Mouse (Mus musculus) intestine, embryonic 15.5 days (tissue): ENCODE measurements around the gene Mctp1. TPM values are rescaled to one million over a fixed set of nuclear protein-coding genes. Genes with fewer than 3 reads are reported as not detected.
"Not testable (repeated sequence)": the region's sequence is repeated elsewhere in the genome, so short reads cannot be mapped to it uniquely, and the experiment has no call there.

ENCODE experiments used
- ATAC-seq: fragments of 200-750 bp; cut with Nextera tagmentation; 2 replicates; pipeline ENCODE4 v1.8.0; 2017; ENCODE audit warnings: moderate TSS enrichment, moderate library complexity
- H3K27ac ChIP-seq: fragments of 300-500 bp; sonication (generic); 2 replicates; pipeline ENCODE4 v1.5.1; 2015; ENCODE audit warnings: mild to moderate bottlenecking, inconsistent platforms
- H3K27me3 ChIP-seq: fragments of 300-500 bp; sonication (generic); replicated peaks from 2 replicates; pipeline ENCODE4 v1.6.1; 2015; ENCODE audit warnings: inconsistent platforms
- H3K36me3 ChIP-seq: fragments of 300-500 bp; sonication (generic); 2 replicates; pipeline ENCODE4 v1.6.1; 2015; ENCODE audit warnings: inconsistent platforms
- H3K4me1 ChIP-seq: fragments of 300-500 bp; sonication (generic); replicated peaks from 2 replicates; pipeline ENCODE4 v1.6.1; 2015; ENCODE audit warnings: inconsistent platforms
- H3K4me2 ChIP-seq: fragments of 300-500 bp; sonication (generic); replicated peaks from 2 replicates; pipeline ENCODE4 v1.6.1; 2015; ENCODE audit warnings: mild to moderate bottlenecking, inconsistent platforms
- H3K4me3 ChIP-seq: fragments of 300-500 bp; sonication (generic); replicated peaks from 2 replicates; pipeline ENCODE4 v1.5.1; 2015; ENCODE audit warnings: inconsistent platforms
- H3K9ac ChIP-seq: fragments of 300-500 bp; sonication (generic); 2 replicates; pipeline ENCODE4 v1.6.1; 2015; ENCODE audit warnings: inconsistent platforms
- H3K9me3 ChIP-seq: fragments of 300-500 bp; sonication (generic); 2 replicates; pipeline ENCODE4 v1.6.1; 2016; ENCODE audit warnings: inconsistent platforms
- WGBS: fragments of 180-500 bp; shearing (Covaris S2); methylation state at CpG from one replicate; pipeline ENCODE4 v1.1.7; 2015; 5-methylcytosine and 5-hydroxymethylcytosine counted together
- polyA plus RNA-seq: library from polyadenylated mRNA; unstranded; fragments of >200 nt; fragmentation: Nextera tagmentation; extraction: Ambion mirVana; gene quantifications from 2 replicates; pipeline ENCODE4 v1.2.1, GENCODE M21; 2015

Mctp1 gene
- polyA plus RNA-seq, 1 experiment from 2014 or later = 0.62 TPM

DNA sequence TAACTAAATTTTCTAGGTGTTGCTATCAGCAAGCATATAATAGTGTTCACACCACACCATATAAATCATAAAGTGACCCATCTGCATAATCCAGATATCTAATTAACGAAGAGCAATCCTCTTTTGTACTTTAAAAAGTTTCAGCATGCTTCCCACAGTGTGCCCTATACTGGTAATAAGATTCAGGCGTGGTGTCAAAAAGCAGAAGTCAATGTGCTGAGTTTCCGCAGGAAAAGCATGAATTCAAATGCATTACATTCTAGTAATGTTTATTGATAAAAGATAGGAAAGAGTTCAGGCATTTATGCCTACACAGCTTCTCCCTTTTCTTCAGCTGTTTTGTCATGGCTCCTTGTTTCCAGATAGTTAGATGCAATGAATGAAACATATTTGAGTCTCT lies 544.8 kb downstream of the Mctp1 start:
- Histone ChIP-seq H3K27me3 (no peaks in the 10 kb centered on the region), H3K4me1 (no peaks in the 10 kb centered on the region), H3K4me2 (no peak overlapping the region), H3K36me3 (no peaks in the 10 kb centered on the region), H3K9me3 (no peaks in the 10 kb centered on the region), H3K9ac (no peak overlapping the region), H3K4me3 (no peak overlapping the region), H3K27ac (no peak overlapping the region)
- WGBS = 85% methylated on average over 3 of the region's 3 CpGs
- no peak for ATAC-seq

GRCm38 (mm10) chr13:76932933-76933332 lies 548.6 kb downstream of the Mctp1 start:
- Histone ChIP-seq H3K27ac (no peak overlapping the region), H3K36me3 (no peaks in the 10 kb centered on the region), H3K27me3 (no peaks in the 10 kb centered on the region), H3K9ac (no peak overlapping the region), H3K4me3 (no peak overlapping the region), H3K9me3 (no peaks in the 10 kb centered on the region), H3K4me2 (no peak overlapping the region), H3K4me1 (no peaks in the 10 kb centered on the region)
- WGBS = 70% methylated on average over 5 of the region's 5 CpGs
- no peak for ATAC-seq

- ATAC-seq = no peak
- no peak overlapping the region for H3K4me3 ChIP-seq
- no peaks in the 10 kb centered on the region for H3K9me3 ChIP-seq
- no peak overlapping the region for H3K9ac ChIP-seq
- H3K27ac ChIP-seq = no peak overlapping the region
- H3K27me3 ChIP-seq = no peaks in the 10 kb centered on the region
- H3K4me2 ChIP-seq = no peak overlapping the region
- no peaks in the 10 kb centered on the region for H3K36me3 ChIP-seq
- H3K4me1 ChIP-seq = no peaks in the 10 kb centered on the region
Measured at GRCm38 (mm10) chr13:76949234-76949633, 564.9 kb downstream of the Mctp1 start.

DNA sequence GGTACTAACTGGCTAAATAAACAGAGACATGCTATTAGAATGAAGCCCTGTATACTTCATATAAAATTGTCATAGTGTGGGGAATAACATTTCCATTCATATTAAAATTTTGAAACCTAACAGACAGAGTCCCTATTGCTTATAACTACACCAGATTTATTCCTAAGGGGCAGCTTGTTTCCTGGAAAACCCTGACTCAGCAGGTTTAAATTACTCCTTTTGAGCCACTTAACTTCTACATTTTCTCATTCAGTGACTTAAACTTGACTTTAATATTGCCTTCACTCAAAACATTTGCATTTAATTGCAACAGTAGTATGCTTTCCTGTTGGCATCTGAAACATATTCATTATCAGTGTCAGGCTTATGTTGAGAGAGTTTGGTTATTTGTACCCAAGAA lies 583.3 kb downstream of the Mctp1 start:
- no peak overlapping the region for H3K4me3 ChIP-seq
- no peak overlapping the region for H3K9ac ChIP-seq
- no peak overlapping the region for H3K27ac ChIP-seq
- H3K9me3 ChIP-seq = no peaks in the 10 kb centered on the region
- H3K27me3 ChIP-seq = no peaks in the 10 kb centered on the region; the same call in 1 of the 2 replicates
- H3K36me3 ChIP-seq = no peaks in the 10 kb centered on the region
- ATAC-seq = no peak
- H3K4me1 ChIP-seq = no peaks in the 10 kb centered on the region
- no peak overlapping the region for H3K4me2 ChIP-seq

- 4% methylated on average over 2 of the region's 2 CpGs for WGBS
- Histone ChIP-seq H3K36me3 (no peaks in the 10 kb centered on the region), H3K4me1 (no peaks in the 10 kb centered on the region), H3K4me2 (no peak overlapping the region), H3K27me3 (no peaks in the 10 kb centered on the region; the same call in 1 of the 2 replicates), H3K4me3 (no peak overlapping the region), H3K9ac (no peak overlapping the region), H3K9me3 (no peaks in the 10 kb centered on the region), H3K27ac (no peak overlapping the region)
- no peak for ATAC-seq
Measured at GRCm38 (mm10) chr13:76969386-76969785, 585.1 kb downstream of the Mctp1 start.

GRCm38 (mm10) chr13:76971046-76971445 lies 586.7 kb downstream of the Mctp1 start:
- not testable (repeated sequence) for ATAC-seq, H3K36me3 ChIP-seq, H3K4me3 ChIP-seq

DNA sequence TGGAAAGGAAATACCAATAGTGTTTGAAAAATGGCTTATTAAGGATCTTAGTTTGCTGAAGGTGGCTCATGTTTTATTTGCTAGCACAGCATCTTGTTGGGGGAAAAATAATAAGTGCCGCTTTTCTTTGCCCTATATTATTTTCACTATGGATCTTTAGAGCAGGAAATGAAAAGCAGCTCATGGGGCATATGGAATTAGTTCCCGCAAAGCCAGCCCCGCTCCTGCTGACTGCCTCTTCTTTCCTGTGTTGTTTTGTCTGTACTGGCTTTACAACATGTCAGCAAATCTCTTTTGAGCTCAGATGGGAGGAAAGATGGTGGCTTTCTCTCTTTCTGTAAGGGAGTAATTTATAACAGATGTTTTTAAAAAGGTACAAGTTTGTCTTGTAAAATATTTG lies 618.3 kb downstream of the Mctp1 start:
- Histone ChIP-seq H3K9me3 (no peaks in the 10 kb centered on the region), H3K4me1 (no peaks in the 10 kb centered on the region), H3K36me3 (no peaks in the 10 kb centered on the region), H3K4me3 (no peak overlapping the region), H3K9ac (no peak overlapping the region), H3K27ac (no peak overlapping the region), H3K27me3 (no peaks in the 10 kb centered on the region), H3K4me2 (no peak overlapping the region)
- 79% methylated on average over 3 of the region's 3 CpGs for WGBS
- ATAC-seq = no peak

More at GRCm38 (mm10) chr13:76971046-76971445, 586.7 kb downstream of the Mctp1 start:
- H3K27ac ChIP-seq, H3K27me3 ChIP-seq, H3K9me3 ChIP-seq, H3K9ac ChIP-seq, H3K4me2 ChIP-seq, H3K4me1 ChIP-seq: not testable (repeated sequence)
- WGBS = 87% methylated on average over 3 of the region's 3 CpGs

DNA sequence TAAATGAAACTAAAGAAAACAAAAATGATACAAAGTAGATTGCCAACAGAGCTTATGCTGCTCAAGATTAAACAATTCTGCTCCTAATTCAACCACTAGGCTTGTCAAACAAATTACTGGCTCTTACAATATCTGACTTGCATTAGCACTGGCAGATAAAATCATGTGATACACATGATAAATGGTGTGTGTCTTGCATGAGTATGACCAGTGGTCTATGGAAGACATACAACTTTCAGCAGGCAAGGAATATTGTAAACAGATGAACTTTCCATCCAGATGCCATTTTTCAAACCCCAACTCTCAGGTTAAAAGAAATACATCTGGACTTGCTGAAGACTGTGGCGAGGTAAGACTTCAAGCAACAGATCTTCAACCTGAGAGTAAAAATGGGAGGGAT lies 619.3 kb downstream of the Mctp1 start:
- H3K27ac ChIP-seq = no peak overlapping the region
- 57% methylated on average over 1 of the region's 1 CpGs for WGBS
- H3K4me1 ChIP-seq = no peaks in the 10 kb centered on the region
- no peaks in the 10 kb centered on the region for H3K36me3 ChIP-seq
- no peak overlapping the region for H3K4me2 ChIP-seq
- no peak for ATAC-seq
- H3K9ac ChIP-seq = no peak overlapping the region
- no peak overlapping the region for H3K4me3 ChIP-seq
- no peaks in the 10 kb centered on the region for H3K9me3 ChIP-seq
- H3K27me3 ChIP-seq = no peaks in the 10 kb centered on the region

GRCm38 (mm10) chr13:77018851-77019250 lies 634.5 kb downstream of the Mctp1 start:
- Histone ChIP-seq H3K27ac (no peak overlapping the region), H3K36me3 (no peaks in the 10 kb centered on the region), H3K27me3 (no peaks in the 10 kb centered on the region), H3K4me3 (no peak overlapping the region), H3K9me3 (no peaks in the 10 kb centered on the region), H3K9ac (no peak overlapping the region), H3K4me2 (no peak overlapping the region), H3K4me1 (no peaks in the 10 kb centered on the region)
- WGBS = 82% methylated on average over 2 of the region's 2 CpGs
- no peak for ATAC-seq

GRCm38 (mm10) chr13:77029594-77029993 lies 645.3 kb downstream of the Mctp1 start:
- no peaks in the 10 kb centered on the region for H3K36me3 ChIP-seq
- H3K4me3 ChIP-seq = no peak overlapping the region
- H3K4me1 ChIP-seq = no peaks in the 10 kb centered on the region
- WGBS = 62% methylated on average over 5 of the region's 5 CpGs
- no peak overlapping the region for H3K9ac ChIP-seq
- ATAC-seq = no peak
- no peak overlapping the region for H3K4me2 ChIP-seq
- no peaks in the 10 kb centered on the region for H3K27me3 ChIP-seq
- no peak overlapping the region for H3K27ac ChIP-seq
- no peaks in the 10 kb centered on the region for H3K9me3 ChIP-seq

GRCm38 (mm10) chr13:77043375-77043774 lies 659.0 kb downstream of the Mctp1 start:
- no peak overlapping the region for H3K4me2 ChIP-seq
- H3K27ac ChIP-seq = no peak overlapping the region
- no peak overlapping the region for H3K4me3 ChIP-seq
- ATAC-seq = no peak
- no peaks in the 10 kb centered on the region for H3K36me3 ChIP-seq
- H3K4me1 ChIP-seq = no peaks in the 10 kb centered on the region
- H3K9ac ChIP-seq = no peak overlapping the region
- WGBS = 75% methylated on average over 1 of the region's 1 CpGs
- no peaks in the 10 kb centered on the region for H3K27me3 ChIP-seq
- no peaks in the 10 kb centered on the region for H3K9me3 ChIP-seq

DNA sequence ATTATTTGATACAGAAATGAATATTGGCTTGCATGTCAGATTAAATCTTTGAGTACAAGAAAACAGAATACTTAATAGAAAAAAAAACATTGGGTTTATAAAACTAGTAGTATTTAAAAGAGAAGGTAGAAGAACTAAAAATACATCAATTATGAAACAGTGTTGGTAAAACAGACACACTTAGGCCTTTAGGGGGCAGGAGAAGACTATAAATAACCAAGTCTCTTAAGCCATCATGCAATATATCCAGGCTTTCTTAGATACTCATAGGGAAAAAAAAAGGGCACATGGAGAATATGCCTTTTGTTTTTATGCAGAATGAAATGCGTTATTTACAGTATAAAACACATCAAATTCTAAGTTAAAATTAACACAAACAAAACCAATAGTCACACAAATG lies 661.0 kb downstream of the Mctp1 start:
- Histone ChIP-seq H3K4me1 (no peaks in the 10 kb centered on the region), H3K9ac (no peak overlapping the region), H3K36me3 (no peaks in the 10 kb centered on the region), H3K27me3 (no peaks in the 10 kb centered on the region), H3K4me2 (no peak overlapping the region), H3K9me3 (no peaks in the 10 kb centered on the region), H3K4me3 (no peak overlapping the region), H3K27ac (no peak overlapping the region)
- ATAC-seq = no peak
- WGBS = 84% methylated on average over 1 of the region's 1 CpGs

DNA sequence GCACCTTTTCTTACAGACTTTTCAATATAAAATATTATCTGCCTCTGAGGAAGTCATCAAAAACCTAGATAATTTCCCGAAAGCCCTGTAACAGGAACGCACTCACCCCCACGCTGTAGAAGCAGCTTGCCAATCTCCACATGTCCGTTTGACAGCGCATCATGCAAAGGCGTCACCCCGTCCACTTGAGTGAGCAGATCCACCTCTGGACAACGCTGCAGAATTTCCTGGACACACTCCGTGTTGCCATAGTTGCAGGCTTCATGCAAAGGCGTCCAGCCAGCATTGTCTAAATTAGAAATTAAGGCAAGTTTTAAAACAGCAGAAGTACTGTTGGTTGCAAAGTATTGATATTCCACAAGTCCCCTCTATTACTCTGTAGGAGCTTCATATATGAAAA lies 662.1 kb downstream of the Mctp1 start:
- no peak overlapping the region for H3K4me2 ChIP-seq
- H3K36me3 ChIP-seq = no peaks in the 10 kb centered on the region
- no peak for ATAC-seq
- H3K9ac ChIP-seq = no peak overlapping the region
- no peaks in the 10 kb centered on the region for H3K27me3 ChIP-seq
- no peaks in the 10 kb centered on the region for H3K4me1 ChIP-seq
- no peak overlapping the region for H3K27ac ChIP-seq
- no peaks in the 10 kb centered on the region for H3K9me3 ChIP-seq
- H3K4me3 ChIP-seq = no peak overlapping the region
- WGBS = 83% methylated on average over 10 of the region's 10 CpGs
